Mouse (Mus musculus) brain, embryonic 18.5 days (tissue): Measurements from ENCODE around the gene Snx29.

ENCODE experiments used
- DNase-seq: peaks from one replicate; pipeline ENCODE4 v3.0.0-alpha.2; 2012; ENCODE audit warnings: low read depth, low spot score

The Snx29 gene

DNA sequence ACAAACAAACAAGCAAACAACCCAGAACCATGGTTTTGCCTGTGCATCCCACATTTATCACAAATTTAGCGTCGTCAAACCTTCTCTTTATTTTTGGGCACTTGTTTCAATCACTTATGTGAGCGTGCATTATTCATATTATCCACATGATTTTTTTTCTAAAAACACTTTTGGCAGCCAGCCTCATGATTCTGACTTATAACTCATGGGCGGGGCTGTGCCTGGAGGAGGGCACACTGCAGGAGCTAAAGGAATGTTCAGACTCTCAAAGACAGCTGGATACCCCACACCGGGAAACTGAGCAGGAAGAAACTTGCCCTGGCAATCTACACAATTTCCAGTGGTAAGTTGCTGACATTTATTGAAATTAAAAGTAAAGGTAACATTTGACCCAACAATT is 455.5 kb downstream of the Snx29 start:
- DNase-seq: no peak

DNA sequence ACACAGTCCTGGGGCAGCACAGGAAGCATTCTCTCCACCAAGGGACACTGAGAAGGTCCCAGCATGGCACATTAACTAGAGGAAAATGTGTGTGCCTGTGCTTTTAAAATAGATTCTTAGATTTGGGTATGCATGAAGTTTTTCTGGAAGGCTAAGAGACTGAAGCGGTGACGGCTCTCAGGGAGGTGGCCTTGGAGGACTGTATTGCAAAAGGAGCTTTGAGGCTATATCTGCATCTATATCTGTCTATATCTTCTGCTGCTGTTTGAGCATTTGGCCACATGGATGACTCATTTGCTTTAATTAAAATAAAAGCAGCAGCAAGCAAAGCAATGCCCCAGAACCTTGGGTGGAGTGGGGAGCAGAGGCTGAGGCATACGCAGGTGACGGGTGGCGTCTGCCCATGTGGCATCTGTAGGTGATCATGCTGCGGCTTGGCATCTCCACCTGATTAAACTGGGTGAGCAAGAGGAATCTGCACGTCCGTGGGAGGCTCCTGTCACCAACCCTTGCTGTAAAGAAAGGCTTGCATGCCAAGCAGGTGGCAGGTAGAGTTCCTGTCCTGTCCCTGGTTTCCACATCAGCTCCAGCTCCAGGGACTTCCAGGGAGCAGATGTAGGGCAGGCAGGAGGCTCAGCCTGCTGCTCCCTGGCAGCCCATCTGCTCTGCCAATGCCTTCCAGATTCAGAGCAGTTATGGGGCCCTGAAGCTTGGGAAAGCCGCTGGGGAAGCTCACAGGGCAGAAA is 456.2 kb downstream of the Snx29 start:
- no peak for DNase-seq

DNA sequence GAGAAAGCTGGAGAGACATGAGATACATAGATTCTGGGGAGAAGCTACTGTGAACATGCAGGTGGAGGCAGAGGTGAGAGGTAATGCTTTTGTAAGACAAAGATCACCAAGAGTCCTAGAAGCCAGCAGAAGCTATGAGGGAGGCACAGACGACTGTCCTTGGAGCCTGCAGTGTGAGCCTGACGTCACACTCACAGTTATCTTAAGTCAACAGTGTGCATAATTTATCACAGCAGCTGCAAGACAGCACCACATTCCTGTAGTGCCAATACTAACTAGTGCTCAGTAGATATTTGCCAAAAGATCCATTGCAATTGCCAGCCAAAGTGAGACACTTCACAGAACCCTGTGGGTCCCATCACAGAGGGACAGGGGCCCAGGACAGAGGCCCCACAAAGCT is 459.4 kb downstream of the Snx29 start:
- DNase-seq: no peak

DNA sequence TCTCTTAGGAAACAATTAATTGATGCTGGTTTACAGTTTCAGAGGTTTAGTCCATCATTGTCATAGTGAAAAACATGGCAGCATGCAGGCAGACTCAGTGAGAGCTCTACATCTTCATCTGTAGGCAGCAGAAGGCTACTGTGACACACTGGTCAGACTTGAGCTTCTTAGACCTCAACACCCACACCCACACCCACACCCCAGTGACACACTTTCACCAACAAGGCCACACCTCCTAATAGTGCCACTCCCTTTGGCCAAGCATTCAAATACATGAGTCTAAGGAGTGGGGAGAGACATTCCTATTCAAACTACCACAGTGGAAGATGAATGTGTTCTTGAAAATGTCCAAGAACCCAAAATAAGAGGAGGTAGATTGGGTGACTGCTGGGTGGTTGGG is 460.6 kb downstream of the Snx29 start:
- no peak for DNase-seq

DNA sequence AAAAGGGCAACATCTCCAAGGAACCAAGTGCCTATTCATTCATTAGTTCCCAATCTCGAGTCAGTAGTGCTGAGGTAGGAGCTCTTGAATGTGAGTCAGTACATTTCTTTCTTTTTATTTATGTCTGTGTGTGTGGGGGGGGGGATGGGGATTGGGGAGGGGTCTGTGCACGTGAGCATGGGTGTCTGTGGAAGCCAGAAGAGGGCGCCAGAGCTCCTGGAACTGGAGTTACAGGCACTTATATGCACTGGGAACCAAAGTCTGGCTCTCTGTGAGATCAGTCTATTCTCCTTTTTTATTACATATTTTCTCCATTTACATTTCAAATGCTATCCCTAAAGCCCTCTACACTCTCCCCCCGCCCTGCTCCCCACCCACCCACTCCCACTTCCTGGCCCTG is 461.6 kb downstream of the Snx29 start:
- no peak for DNase-seq

DNA sequence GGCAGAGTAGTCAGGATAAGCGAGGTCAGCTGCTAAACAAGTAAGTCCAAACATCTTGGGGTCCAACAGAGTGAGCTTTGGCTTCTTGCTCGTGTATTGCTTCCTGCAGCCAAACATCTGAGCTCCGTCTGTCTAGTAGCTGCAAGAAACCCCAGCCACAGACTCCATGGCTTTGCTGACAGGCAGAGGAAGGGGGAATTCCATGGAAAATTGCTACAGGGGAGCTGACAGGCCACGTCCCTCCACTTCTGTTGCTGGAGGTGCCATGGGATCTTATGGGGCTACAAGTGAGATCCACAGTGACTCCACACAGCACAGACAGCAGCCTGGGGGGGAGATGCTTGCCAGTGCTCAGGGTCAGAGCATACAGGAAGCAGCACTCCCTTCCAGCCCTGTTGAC is 463.1 kb downstream of the Snx29 start:
- DNase-seq: no peak

DNA sequence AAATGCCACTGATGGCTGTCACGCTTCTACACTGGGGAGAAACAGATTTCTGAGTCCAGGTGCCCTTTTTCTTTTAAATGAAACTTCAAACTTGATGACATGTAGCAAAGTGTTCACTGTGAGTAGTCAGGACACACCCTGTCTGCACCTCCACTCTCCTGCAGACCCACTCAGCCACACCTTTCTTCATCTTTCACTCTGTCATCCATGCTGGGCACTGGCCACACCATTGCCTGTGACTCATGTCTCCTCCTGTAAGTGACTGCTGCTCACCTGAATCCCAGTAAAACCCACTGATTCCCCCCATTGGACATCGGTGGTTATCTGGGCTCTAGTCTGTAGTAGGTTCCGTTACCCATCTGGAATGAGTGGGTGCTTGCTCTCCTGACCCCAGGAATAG is 467.8 kb downstream of the Snx29 start:
- DNase-seq: no peak

DNA sequence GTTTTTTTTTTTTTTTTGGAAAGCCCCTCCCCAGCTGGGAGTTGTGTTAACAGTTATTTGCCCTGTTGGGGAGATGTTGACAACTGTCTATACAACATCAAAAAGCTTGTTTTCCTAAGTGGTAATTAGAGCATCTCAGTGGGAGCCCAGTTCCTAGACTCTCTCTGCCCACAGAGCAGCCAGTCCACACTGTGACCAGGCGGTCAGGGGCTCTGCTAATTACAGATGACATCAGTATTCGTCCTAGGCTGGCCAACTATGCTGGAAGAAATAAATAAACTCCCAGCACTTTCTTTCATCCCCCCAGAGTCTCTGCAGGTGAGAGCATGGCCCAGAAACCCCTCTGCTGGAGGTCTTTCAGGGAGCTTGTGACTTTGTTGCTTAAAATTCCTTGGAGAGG is 470.7 kb downstream of the Snx29 start:
- DNase-seq: no peak

DNA sequence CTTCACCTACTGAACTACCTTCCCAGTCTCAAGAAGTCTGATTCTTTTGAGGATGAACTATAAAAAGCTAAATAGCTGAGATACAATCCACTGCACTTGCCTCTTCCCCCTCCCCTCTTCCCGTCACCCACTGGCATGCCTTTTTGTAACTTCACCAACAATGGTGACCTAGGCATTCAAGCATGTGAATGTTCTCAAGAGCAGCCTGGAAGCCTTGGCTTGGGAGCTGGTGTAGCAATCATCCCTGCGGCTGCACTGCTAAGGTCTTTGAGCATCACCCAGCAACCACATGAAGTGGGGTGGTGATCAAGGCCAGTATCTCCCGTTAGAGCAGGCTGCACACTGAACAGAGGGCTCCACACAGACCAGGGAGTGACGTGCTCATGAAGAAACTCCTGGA is 471.9 kb downstream of the Snx29 start:
- no peak for DNase-seq

DNA sequence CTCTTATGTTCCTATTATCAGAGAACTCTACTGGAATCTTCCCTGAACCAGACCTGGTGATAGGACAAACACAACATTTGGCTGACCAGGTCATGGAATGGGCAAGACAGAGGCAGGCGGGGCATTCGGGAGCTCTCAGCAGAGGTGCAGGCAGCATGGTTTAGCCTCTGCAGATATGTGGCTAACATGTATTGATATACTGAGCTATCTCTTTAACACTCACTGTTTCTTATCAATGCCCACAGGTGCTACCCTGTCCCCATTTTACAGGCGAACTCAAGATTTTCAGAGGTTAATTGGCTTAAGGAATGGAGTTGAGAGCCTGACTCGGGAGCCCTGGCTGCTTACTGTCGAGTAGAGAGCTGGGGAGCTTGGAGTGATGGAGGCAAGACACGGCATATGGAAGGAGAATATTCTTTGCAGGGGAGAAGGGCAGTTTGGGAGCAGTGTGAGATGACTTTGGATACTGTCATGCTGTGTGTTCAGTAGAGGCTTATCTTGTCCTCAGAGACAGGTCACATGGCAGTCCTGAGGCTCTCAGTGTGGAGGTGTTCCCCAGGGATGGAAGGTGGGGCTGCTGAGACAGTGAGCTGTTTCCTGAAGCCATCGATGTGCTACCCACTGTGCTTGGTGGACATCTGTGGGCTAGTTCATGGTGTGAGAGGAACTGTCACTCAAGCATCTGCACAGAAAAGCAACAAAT is 473.2 kb downstream of the Snx29 start:
- DNase-seq: no peak

DNA sequence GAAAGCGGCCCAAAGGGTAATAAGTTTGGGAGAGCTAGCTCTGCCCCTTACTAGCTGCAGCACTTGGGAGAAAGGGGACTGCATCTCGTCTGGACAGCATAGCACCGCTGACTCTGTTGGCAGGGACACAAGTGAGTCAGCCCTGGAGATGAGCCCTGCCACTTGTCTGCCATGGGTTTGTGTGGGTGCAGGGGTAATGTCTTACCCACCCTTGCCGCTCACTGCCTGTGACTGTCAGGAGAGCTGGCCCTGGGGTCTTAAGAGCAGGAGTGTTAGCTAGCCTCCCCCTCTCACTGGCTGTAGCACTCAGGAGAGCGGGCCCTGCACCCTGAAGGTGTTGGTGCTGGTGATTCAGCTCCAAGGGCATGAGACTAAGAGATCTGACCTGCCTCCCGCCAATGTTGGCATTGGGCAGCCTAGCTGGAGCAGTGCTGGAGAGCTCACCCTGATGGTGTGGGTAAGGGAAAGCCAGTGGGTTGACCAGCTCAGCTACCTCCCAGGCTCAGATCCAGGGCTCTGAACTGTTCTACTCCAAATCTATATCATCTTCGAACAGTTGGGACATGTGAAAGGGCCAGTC is 479.3 kb downstream of the Snx29 start:
- no peak for DNase-seq
